Mouse (Mus musculus) heart, embryonic 11.5 days (tissue): ENCODE measurements around the gene Atp9a. TPM values are rescaled to one million over a fixed set of nuclear protein-coding genes. Genes with fewer than 3 reads are reported as not detected.

ENCODE experiments used
- ATAC-seq: fragments of 200-750 bp; cut with Nextera tagmentation; replicated peaks from 2 replicates; pipeline ENCODE4 v1.8.0; 2017; ENCODE audit warnings: moderate library complexity; ENCODE audit not compliant: insufficient number of reproducible peaks, low FRiP score, low TSS enrichment
- H3K27ac ChIP-seq: fragments of 300-500 bp; sonication (generic); 2 replicates; pipeline ENCODE4 v1.5.1; 2014; ENCODE audit warnings: mild to moderate bottlenecking, low read depth, low read length
- H3K27me3 ChIP-seq: fragments of 300-500 bp; sonication (generic); 2 replicates; pipeline ENCODE4 v1.6.1; 2014; ENCODE audit warnings: mild to moderate bottlenecking, low read length, mixed read lengths; ENCODE audit not compliant: control insufficient read depth, insufficient read depth
- H3K36me3 ChIP-seq: fragments of 300-500 bp; sonication (generic); 2 replicates; pipeline ENCODE4 v1.6.1; 2014; ENCODE audit warnings: mild to moderate bottlenecking, low read length, moderate library complexity, mixed read lengths; ENCODE audit not compliant: control insufficient read depth, insufficient read depth
- H3K4me1 ChIP-seq: fragments of 300-500 bp; sonication (generic); 2 replicates; pipeline ENCODE4 v1.6.1; 2014; ENCODE audit warnings: low read length; ENCODE audit not compliant: control insufficient read depth, insufficient read depth
- H3K4me2 ChIP-seq: fragments of 300-500 bp; sonication (generic); 2 replicates; pipeline ENCODE4 v1.6.1; 2014; ENCODE audit warnings: mild to moderate bottlenecking, moderate library complexity
- H3K4me3 ChIP-seq: fragments of 300-500 bp; sonication (generic); 2 replicates; pipeline ENCODE4 v1.5.1; 2014; ENCODE audit warnings: low read depth, low read length
- H3K9ac ChIP-seq: fragments of 300-500 bp; sonication (generic); 2 replicates; pipeline ENCODE4 v1.6.1; 2014; ENCODE audit warnings: mild to moderate bottlenecking, low read depth, low read length, moderate library complexity
- H3K9me3 ChIP-seq: fragments of 300-500 bp; sonication (generic); replicated peaks from 2 replicates; pipeline ENCODE4 v1.6.1; 2016; ENCODE audit warnings: low read length; ENCODE audit not compliant: control insufficient read depth
- whole genome bisulfite sequencing: fragments of 180-500 bp; shearing (Covaris S2); extraction: QIAGEN DNeasy Blood & Tissue Kit; methylation state at CpG from one replicate; pipeline ENCODE4 v1.1.7; 2014; ENCODE audit not compliant: insufficient replicate concordance; 5-methylcytosine and 5-hydroxymethylcytosine counted together
- polyA plus RNA-seq: library from polyadenylated mRNA; unstranded; fragments of >200 nt; fragmentation: Nextera tagmentation; extraction: Ambion mirVana; gene quantifications from 2 replicates; pipeline ENCODE4 v1.2.1, GENCODE M21; 2014

Gene Atp9a
- polyA plus RNA-seq = 7.5 and 9.4 TPM in 2 replicates

GRCm38 (mm10) chr2:168742059-168742627, at the start of gene Atp9a:
Gene Atp9a (minus strand): TSS chr2:168742409.
- Histone ChIP-seq H3K9ac (peak within 1 kb of the TSS; percentile 80), H3K4me2 (peak within 1 kb of the TSS; percentile 82), H3K4me1 (no peaks in the 10 kb centered on the region), H3K27ac (no peak within 1 kb of the TSS), H3K36me3 (no peaks in the 10 kb centered on the region), H3K9me3 (peaks cover 2% of the 10 kb centered on the region; the same call in 1 of the 2 replicates), H3K4me3 (peak within 1 kb of the TSS; percentile 71), H3K27me3 (no peaks in the 10 kb centered on the region)
- 0 out of 2 replicates have a peak, but pooled peaks have one; percentile 28 for ATAC-seq
- WGBS = 9% methylated on average over 17 of the region's 33 CpGs

GRCm38 (mm10) chr2:168791115-168791802, 49.0 kb upstream of the Atp9a start:
- Histone ChIP-seq H3K9ac (no peak overlapping the region), H3K27me3 (no peaks in the 10 kb centered on the region), H3K27ac (no peak overlapping the region), H3K4me1 (no peaks in the 10 kb centered on the region), H3K4me3 (no peak overlapping the region), H3K9me3 (no peaks in the 10 kb centered on the region), H3K4me2 (no peak overlapping the region), H3K36me3 (no peaks in the 10 kb centered on the region)
- ATAC-seq = no peak
- 55% methylated on average over 4 of the region's 4 CpGs for WGBS

GRCm38 (mm10) chr2:168786174-168786573, 44.0 kb upstream of the Atp9a start:
- Histone ChIP-seq H3K4me3 (no peak overlapping the region), H3K4me1 (no peaks in the 10 kb centered on the region), H3K9ac (no peak overlapping the region), H3K4me2 (no peak overlapping the region), H3K27me3 (no peaks in the 10 kb centered on the region), H3K36me3 (no peaks in the 10 kb centered on the region), H3K27ac (no peak overlapping the region), H3K9me3 (no peaks in the 10 kb centered on the region)
- 88% methylated on average over 9 of the region's 9 CpGs for WGBS
- no peak for ATAC-seq

- 36% methylated on average over 9 of the region's 9 CpGs for WGBS
- Histone ChIP-seq H3K4me1 (no peaks in the 10 kb centered on the region), H3K4me2 (no peak overlapping the region), H3K9me3 (no peaks in the 10 kb centered on the region), H3K36me3 (no peaks in the 10 kb centered on the region), H3K27ac (no peak overlapping the region), H3K4me3 (no peak overlapping the region), H3K27me3 (no peaks in the 10 kb centered on the region), H3K9ac (no peak overlapping the region)
- no peak for ATAC-seq
Measured at GRCm38 (mm10) chr2:168780596-168780995, 38.4 kb upstream of the Atp9a start.

- no peak for ATAC-seq
- Histone ChIP-seq H3K4me1 (no peaks in the 10 kb centered on the region), H3K27ac (no peak overlapping the region), H3K36me3 (no peaks in the 10 kb centered on the region), H3K9ac (no peak overlapping the region), H3K4me3 (no peak overlapping the region), H3K4me2 (no peak overlapping the region), H3K9me3 (no peaks in the 10 kb centered on the region), H3K27me3 (no peaks in the 10 kb centered on the region)
- WGBS = 16% methylated on average over 9 of the region's 9 CpGs
Measured at GRCm38 (mm10) chr2:168780024-168780423, 37.8 kb upstream of the Atp9a start.

GRCm38 (mm10) chr2:168777481-168777880, 35.3 kb upstream of the Atp9a start:
- Histone ChIP-seq H3K4me1 (no peaks in the 10 kb centered on the region), H3K4me2 (no peak overlapping the region), H3K9ac (no peak overlapping the region), H3K27ac (no peak overlapping the region), H3K36me3 (no peaks in the 10 kb centered on the region), H3K4me3 (no peak overlapping the region), H3K9me3 (no peaks in the 10 kb centered on the region), H3K27me3 (no peaks in the 10 kb centered on the region)
- ATAC-seq = no peak

GRCm38 (mm10) chr2:168776238-168776637, 34.0 kb upstream of the Atp9a start:
- no peak overlapping the region for H3K4me3 ChIP-seq
- ATAC-seq = no peak
- 74% methylated on average over 3 of the region's 3 CpGs for WGBS

GRCm38 (mm10) chr2:168769259-168769658, 27.1 kb upstream of the Atp9a start:
- Histone ChIP-seq H3K27ac (no peak overlapping the region), H3K36me3 (no peaks in the 10 kb centered on the region), H3K4me1 (peaks cover 4% of the 10 kb centered on the region; the same call in 1 of the 2 replicates), H3K4me3 (no peak overlapping the region), H3K9ac (no peak overlapping the region), H3K4me2 (no peak overlapping the region), H3K27me3 (peaks cover 15% of the 10 kb centered on the region; the same call in 1 of the 2 replicates), H3K9me3 (no peaks in the 10 kb centered on the region)
- WGBS = 63% methylated on average over 8 of the region's 8 CpGs
- no peak for ATAC-seq

More at GRCm38 (mm10) chr2:168776238-168776637, 34.0 kb upstream of the Atp9a start:
- H3K4me2 ChIP-seq = no peak overlapping the region
- H3K27me3 ChIP-seq = no peaks in the 10 kb centered on the region
- no peak overlapping the region for H3K9ac ChIP-seq
- H3K4me1 ChIP-seq = no peaks in the 10 kb centered on the region
- H3K9me3 ChIP-seq = no peaks in the 10 kb centered on the region
- no peaks in the 10 kb centered on the region for H3K36me3 ChIP-seq
- H3K27ac ChIP-seq = no peak overlapping the region
